Mouse (Mus musculus): ENCODE data around the gene Xpot. TPM values are rescaled to one million over a fixed set of nuclear protein-coding genes. Genes with fewer than 3 reads are reported as not detected.

The Xpot gene
- total RNA-seq, 4 experiments from 2014 or later: 57.5 to 79.4 (median 65.6) TPM

DNA sequence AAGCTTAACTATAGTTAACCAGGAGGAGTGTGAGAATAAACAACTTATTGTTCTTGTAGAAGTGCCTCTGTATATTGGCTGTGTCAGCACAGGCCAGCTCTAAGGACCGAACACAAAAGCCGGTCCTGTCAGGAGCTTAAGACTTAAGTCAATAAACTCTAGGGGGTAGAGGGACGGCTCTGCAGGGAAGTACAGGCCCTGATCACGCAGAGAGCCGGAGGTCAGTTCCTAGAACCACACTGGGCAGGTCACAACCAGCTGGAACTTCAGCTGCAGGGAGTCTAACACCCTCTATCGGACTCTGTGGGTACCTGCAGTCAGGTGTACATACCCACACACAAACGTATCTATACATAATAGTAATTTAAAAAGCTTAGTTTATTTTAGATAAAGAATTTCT, 10.2 kb downstream of the Xpot start:
- DNase-seq: no peak

DNA sequence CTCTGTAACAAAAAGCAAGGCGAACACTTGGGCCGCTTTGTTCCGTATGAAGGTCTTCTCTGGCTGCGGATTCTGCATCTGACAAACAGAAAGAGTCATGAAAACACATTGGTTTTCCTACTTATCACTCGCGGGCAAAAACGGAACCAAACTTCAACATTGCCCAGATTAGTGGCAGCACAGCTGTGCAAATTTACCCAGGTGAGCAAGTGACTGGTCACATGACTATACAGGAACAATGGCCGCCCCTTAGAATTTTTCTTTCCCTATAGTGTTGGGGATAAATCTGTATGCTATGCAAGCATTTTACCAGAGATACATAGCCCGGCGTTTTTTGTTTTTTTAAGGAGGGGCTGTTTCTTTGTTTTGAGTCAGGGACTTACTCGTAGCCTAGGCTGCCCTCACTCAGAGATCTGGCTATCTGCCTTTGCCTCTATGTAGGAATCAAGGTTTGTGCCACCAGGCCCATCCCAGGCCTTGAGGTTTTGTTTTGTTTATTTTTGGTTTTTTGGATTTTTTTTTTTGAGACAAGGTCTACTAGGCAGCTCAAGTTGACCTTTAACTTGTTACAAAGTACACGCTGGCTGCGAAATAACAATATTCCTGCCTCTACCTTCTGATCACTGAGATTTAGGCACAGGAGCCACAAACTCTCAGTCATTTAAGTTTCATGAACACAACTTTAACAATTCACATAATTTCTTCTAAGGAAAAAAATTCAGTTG, 10.8 kb downstream of the Xpot start:
- no peak for DNase-seq

GRCm38 (mm10) chr10:121613570-121613969, 12.6 kb downstream of the Xpot start:
- DNase-seq: no peak

- no peak for DNase-seq
These were observed 13.7 kb downstream of the Xpot start for GRCm38 (mm10) chr10:121612448-121612847.

DNA sequence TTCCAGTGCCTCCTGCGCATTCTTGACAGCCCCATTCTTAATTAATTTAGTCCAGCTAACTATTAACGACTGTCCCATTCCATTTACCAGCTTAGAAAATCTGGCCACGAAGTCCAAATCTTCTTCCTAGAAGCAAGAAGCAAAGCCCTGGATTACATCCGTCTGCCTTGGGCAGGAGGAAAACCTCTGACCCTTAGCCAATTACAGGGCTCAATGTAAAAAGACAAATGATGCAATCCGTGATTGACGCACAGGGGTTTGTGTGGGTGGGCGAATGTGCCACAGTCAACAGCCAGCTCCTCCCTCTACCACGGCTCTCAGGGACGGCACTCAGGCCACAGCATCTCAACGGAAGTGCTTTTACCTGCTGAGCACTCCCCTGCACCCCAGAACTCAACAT, 14.5 kb downstream of the Xpot start:
- no peak for DNase-seq

DNA sequence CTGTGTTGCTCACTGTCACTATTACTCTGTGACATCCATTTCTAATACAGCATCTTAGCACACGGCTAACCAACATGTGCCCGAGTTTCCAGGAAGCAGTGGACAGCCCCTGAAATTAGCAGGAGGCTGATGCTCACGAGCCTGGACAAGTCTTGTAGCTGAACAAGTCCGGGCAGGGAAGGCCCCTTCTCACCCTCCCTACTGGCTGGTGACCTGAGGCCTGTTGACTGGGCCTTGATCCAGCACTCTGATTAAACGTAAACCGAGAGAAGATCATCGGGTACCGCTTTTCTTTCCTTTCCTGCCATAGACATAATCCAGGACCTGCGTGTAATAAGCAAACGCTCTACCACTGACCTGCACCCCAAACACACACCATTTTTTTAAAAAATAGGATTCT, 18.0 kb downstream of the Xpot start:
- no peak for DNase-seq

DNA sequence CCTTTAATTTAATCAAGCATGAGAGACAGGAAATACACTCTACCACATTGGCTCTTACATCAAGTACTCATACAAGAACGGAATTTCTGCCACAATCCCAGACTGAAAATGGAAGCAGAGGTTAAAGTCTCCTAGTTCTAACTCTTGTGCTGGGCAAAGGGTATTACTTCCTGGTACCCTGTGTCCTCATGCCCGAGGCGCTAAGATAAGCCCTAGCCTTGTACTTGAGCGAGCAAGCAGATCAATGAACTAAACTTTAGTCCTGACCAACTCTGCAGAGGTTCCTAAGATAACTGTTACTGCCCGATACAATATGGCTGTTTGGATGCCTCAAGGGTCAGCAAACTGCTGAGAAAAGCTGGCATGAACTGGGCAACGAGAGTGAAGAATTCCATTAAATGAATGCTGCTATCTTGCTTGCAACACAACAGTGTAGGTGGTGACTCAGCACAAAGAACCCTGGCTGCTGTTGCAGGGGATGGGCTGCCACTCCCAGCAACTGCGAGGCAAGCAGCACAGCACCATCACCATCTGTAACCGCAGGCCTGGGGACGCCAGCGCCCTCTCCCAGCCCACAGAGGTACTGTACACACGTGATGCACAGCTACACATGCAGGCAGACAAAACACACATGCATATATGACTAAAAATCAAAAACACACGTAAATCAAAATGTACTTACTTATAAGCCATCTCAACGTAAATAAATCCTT, 21.3 kb downstream of the Xpot start:
- no peak for DNase-seq

GRCm38 (mm10) chr10:121603556-121603955, 22.6 kb downstream of the Xpot start:
- DNase-seq: no peak

DNA sequence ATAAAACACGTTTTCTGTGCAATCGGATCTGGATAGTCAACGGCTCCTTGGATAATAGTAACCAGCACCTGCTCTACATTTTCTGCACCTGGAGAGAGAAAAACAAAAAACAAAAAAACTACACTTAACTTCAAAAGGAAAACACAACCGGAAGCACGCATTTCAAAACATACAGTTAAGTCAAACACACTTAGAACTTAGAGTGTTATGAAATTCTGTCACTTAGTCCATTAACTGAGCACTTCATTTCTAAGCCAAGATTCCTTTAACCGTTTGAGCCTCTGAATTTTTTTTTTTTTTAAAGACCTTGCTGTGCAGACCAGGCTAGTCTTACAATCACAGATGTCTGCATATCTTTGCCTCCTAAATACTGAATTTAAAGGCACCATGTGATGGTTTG, 24.9 kb downstream of the Xpot start:
- DNase-seq: no peak

GRCm38 (mm10) chr10:121596580-121596979, 29.6 kb downstream of the Xpot start:
- DNase-seq: no peak

- DNase-seq: no peak
These were observed 35.0 kb downstream of the Xpot start for GRCm38 (mm10) chr10:121591106-121591505.

- DNase-seq: no peak
These were observed 38.7 kb downstream of the Xpot start for GRCm38 (mm10) chr10:121587371-121587840.

DNA sequence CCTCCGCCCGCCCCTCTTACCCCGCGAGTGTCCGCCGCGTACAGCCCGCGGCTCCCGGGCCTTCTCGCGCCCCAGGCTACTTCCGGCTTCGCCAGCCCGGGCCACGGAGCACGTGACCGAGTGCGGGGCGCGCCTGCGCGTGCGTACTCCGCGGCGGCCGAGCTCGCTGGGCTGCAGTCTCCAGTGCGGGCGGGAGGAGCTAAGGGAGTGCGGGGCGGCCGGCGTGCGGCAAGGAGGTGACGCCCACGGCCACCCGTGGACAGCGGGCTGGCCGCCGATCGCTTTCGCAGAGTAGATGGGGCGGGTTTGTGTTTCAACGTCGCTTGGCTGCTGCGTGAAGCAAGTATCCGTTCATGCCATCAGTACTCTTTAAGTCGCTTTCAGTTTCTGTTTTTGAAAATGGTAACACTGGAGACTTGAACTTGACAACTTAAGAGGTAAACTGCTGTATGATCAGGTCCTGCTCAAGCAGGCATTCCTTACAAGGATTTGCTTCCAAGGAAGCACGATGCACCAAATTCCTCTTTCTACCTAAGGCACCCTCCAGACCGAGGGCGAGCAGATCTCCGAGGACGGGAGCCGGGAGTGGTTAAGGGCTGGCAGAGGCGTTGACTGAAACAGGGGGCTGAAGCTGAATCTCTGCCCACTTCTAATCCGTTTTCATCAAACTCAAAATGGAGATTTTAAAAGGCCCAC, 39.3 kb downstream of the Xpot start, which contains the start of gene Tbk1:
Gene Tbk1 (minus strand): TSS at position 113 of the 696 bp plus-strand sequence.
- DNase-seq: peak; percentile 92

GRCm38 (mm10) chr10:121585791-121586642, 40.1 kb downstream of the Xpot start:
- peak; percentile 32 for DNase-seq

GRCm38 (mm10) chr10:121585056-121585790, 40.9 kb downstream of the Xpot start:
- no peak for DNase-seq

- no peak for DNase-seq
These were observed 42.1 kb downstream of the Xpot start for GRCm38 (mm10) chr10:121584033-121584432.

GRCm38 (mm10) chr10:121583016-121583415, 43.1 kb downstream of the Xpot start:
- no peak for DNase-seq

GRCm38 (mm10) chr10:121582287-121582686, 43.8 kb downstream of the Xpot start:
- no peak for DNase-seq

DNA sequence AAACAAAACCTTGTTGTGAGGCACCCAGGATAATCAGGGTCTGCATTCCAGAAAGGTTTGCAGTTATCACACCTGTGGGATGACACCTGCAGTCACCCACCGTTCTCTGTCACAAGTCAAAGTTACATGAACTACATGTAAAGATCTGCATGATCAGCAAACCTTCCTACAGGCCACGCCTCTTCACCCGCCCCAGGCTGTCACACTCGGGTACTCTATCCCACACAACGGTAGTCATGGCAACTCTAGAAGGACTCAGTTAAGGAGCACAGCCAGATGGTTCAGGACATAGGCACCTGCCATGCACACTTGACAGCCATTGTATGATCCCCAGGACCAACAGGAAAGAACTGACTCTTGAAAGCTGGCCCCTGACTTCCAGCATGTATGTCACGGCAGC, 44.7 kb downstream of the Xpot start:
- DNase-seq: no peak

GRCm38 (mm10) chr10:121580381-121580780, 45.8 kb downstream of the Xpot start:
- no peak for DNase-seq

DNA sequence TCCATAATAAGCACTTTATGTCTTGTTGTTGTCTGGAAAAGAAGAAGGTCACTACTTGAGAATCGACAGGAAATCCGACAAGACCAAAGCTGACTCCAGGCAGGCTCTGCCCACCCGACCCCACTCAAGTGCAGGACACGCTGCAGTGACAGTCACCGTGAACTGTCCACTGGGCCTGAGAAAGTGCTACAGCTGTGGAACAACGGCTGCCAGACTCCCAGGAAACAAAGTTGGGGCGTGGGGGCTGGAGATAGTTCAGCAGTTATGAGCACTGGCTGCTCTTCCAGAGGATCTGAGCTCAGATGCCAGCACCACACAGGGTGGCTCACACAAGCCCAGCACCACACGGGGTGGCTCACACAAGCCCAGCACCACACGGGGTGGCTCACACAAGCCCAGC, 49.8 kb downstream of the Xpot start:
- DNase-seq: no peak

Data from adrenal gland, adult 8-10 months (tissue).